Mouse (Mus musculus) cerebellum, adult 2 months (tissue): ENCODE measurements around the gene Adamts18.

Experiments
- CTCF ChIP-seq: fragments of 200-500 bp; IDR thresholded peaks from 2 replicates; pipeline ENCODE4 v1.5.1; 2011; ENCODE audit warnings: low read depth, mild to moderate bottlenecking, control low read depth, low read length, moderate library complexity, borderline replicate concordance; ENCODE audit not compliant: insufficient read depth
- POLR2A ChIP-seq: fragments of 200-500 bp; IDR thresholded peaks from 2 replicates; pipeline ENCODE4 v1.6.1; 2011; ENCODE audit warnings: low read length, control low read depth, borderline replicate concordance; ENCODE audit not compliant: insufficient read depth

GRCm38 (mm10) chr8:113675281-113675680 lies 173.3 kb downstream of the Adamts18 start:
- TF ChIP-seq CTCF (no peak), POLR2A (no peak)
